Mouse (Mus musculus) thymus, postnatal 14 days (tissue): ENCODE measurements around the gene F12.
A peak's percentile ranks its signal among the peaks of the same experiment; 100 is the strongest.
"Not testable (repeated sequence)": the region's sequence is repeated elsewhere in the genome, so short reads cannot be mapped to it uniquely, and the experiment has no call there.

Source experiments
- DNase-seq: peaks from one replicate; pipeline ENCODE4 v3.0.0; 2021

F12 gene

DNA sequence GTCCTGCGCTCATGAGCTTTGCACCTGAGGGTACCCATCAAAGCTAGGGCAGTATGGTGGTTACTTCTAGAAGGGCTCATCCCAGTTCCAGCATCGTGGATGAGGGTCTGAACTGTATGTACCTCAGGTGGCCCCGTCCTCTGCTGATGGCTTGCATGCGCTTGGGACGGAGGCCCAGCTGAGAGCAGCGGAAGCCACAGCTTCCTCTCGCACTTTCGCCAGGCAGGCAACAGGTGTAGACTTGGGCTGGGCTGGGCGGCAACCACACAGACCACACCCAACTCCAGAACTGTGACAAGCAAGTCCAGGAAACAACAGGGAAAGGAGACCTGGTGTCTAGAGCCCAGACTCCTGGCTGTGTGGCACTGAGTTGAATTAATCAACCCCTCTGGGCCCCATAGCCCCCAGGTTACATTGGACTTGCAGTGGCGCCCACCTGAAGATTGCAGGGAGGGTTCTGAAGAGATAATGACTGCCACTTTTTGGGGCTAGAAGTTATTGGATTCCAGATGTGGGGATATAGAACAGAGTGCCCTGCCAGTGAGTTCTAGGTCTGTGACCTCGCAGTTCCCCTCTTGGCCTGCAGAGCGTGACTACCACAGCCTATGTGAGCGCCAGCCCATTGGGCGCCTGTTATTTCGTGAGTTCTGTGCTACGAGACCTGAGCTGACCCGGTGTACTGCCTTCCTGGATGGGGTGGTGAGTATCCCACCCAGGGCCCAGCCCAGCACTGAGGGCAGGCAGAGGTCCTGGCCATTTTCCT, 23.3 kb upstream of the F12 start:
- peak; percentile 82 for DNase-seq

DNA sequence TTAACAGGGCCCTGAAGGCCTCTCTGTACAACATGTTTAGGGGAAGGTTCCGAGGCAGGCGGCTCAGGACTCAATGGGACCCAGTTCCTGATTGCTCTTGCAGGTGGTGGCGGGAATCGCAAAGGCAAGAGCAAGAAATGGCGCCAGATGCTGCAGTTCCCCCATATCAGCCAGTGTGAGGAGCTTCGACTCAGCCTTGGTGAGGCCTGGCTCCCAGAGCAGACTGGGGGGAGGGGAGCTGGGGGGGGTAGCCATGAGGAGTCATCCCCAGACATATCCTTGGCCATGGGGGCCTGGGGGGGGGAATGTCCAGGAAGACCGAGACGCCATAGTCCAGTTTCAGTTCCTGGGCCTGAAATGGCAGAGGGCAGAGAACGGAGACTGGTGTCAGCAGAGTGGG, 22.6 kb upstream of the F12 start:
- DNase-seq, result peak; percentile 63

DNA sequence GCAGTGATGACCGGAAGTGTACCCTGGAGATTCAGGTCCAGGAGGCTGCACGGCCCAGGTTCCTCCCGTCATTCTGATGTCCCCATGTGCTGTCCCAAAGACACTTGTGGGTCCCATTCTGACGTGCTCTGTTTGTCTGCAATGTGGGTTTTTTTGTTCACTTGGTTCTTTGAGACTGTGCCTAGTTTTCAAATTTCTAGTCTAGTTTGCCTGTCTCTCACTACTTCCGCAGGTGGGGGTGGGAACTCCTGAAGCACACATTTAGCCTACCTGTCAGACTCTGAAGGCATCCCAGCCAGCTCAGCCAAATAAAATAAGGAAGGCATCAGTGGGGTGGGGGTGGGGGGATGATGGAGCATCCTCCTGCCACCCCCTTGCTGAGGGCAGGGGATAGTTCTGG, 21.5 kb upstream of the F12 start:
- DNase-seq, result no peak

DNA sequence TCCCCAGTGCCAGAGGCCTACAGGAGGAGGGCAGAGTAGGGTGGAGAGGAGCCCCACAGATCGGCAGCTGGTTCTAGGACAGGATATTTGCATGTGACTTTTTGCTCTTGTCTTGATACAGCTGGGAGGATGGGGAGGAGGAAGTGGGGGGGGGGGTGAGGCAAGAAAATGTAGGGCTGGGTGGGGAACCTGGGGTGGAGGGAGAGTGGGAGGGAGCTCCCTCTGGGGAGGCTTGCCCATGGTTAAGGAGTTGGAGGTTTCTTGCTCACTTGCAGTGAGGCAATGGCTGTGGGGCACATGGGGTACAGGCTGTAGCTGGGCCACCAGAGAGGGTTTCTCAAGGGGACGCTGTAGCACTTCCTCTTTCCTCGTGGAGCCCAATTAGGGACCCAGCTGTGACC, 20.9 kb upstream of the F12 start:
- DNase-seq, result peak; percentile 81

DNA sequence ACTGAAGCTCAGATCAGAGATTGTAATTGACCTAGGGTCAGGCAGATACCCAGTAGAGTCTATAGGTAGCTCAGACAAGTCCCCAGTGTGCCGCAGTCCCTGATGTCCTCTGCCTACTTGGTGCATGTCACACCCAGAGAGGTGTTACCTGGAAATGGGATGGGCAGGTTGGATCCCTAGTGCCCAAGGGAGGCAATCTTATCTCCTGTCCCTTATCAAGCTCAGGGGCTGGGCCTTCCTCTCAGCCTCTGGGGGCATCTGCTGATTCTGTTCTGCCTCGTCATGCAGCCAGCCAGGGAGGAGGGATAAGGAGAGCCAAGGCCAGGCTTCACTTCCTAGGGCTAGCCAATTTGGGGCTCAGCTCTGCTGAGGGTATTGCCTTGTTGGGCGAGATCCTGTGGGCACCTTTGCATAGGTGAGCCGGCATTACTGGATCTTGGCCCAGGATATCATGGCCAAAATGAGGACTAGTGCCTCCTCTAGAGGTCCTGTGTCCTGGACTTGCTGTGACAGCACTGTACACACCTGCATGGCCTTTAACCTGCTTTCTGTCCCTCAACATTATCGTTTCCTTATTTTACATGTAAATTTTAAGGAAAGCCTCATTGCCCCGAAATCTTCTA, 20.0 kb upstream of the F12 start:
- DNase-seq, result peak; percentile 38

DNA sequence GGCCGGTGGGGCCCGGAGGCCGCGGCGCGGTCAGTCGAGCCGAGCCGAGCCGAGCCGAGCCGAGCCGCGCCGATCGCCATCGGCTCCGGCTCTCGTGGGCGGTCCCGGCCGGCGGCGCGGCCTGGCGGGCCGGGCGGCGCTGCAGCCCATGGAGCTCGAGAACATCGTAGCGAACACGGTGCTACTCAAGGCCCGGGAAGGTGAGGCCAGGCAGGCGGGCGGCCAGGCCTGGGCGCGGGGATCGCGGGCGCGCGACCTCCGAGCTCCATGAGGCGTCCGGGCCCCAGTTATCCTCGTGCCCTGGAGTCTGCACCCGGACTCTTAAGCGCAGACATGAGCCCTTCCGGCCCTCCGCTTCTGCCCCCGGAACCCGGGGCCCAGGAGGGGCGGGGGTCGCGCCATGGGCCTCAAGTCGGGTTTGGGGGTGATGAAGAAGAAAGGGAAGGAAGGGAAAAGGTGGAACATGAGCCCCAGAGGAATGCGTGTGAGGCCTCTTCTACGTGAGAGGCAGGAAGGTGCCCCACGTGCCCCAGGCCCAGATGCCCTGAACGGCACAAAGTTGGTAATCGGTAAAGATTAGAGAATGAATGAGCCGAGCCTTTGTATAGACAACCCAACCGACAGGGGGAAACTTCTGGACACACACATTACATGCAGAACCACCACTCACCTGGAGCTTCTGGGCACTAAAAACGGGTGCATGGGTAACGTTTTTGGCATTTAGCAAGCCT, 18.9 kb upstream of the F12 start:
- peak; percentile 69 for DNase-seq

DNA sequence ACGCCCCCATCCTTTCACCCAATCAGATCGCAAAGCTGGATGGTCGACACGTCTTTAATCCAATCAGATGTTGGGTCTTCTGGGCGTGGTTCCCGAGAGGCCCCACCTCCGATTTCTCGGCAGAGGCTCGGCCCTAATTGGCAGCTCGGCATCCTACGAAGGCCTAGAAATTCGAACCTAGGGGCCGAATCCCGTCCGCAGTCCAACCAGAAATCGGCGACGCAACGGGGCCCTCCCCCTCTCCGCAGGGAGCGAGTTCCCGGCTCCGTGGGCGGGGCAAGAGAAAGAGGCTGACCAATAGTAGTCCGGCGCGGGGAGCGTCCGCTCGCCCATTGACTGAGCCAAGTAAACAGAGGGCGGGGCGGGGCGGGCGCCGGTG, 18.3 kb upstream of the F12 start, which contains the start of gene Grk6:
Grk6 (plus strand) TSS at position 136 of the 379 bp plus-strand sequence.
- peak; percentile 99 for DNase-seq

DNA sequence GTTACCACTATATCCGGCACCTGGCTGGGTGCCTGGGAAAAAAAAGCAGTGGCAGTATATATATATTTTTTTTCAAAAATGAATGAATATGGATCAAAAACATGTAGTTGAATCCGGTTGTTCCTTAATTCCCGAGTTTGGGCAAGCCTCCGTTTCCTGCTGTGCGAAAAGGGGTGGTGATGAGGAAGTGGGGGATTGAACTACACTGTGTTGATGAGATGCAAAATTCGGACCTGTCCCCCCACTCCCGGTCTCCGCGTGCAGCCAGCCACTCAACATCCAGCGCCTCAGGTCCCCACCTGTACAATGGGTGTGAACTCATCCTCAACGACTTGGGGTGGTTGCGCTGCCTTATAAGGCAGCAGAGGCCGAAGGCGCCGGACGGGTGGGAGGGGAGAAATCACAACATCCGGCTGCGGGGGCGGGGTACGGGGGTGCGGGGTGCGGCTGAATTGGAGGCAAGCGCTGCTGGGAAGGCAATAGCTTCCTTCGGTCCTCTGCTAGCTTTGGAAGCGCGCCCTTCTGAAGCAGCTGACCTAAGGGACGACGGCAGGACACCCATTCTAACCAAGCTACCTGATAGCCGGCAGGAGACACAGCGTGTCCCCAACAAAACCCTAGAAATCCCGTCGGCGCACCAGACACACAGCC, 17.8 kb upstream of the F12 start:
- DNase-seq, result peak; percentile 91

DNA sequence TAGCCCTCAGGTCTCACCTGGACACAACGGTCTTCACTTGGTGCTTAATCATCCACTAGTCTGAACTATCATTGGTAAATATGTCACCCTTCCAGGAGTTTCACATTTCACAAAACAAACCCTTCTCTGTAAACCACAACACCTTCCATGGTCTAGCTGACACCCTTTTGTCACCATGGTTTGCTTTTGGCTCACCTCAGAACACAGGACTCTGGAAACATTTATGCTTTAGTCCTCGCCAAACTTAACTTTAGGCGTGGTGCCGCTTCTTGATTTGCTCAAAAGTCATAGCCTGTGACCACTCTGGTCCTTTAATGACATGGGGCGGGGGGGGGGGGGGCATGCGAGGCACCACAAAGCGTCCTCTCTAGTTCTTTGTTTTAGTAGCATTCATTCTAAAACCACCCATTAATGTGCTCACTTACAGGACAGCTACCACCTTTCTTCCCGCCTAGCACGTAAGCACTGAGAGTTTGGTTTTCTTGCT, 17.2 kb upstream of the F12 start:
- DNase-seq, result no peak

DNA sequence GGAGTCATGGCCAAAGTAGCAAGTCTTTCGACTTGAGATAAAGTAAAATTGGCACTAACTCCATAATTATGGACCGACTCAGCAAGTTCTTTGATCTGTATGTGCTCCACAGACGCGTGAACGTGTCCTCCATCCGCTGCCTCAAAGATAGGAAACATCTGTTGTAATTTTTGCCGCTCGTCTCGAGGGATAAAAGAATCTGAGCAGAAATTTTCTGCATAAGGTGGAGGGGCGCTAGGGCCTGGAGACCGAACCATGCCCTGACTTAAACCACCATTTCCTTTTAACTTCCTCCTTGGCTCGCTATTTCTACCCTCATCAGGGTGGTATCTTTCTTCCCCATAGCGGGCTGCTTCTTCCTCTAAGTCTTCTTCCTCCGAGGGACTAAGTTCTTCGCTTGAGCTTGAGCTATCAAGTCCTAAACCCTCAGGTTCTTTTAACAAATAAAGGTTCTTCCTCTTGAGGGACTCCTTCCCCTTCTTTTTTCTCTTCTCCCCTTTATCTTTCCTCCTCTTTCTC, 10.6 kb upstream of the F12 start:
- DNase-seq, result not testable (repeated sequence)

DNA sequence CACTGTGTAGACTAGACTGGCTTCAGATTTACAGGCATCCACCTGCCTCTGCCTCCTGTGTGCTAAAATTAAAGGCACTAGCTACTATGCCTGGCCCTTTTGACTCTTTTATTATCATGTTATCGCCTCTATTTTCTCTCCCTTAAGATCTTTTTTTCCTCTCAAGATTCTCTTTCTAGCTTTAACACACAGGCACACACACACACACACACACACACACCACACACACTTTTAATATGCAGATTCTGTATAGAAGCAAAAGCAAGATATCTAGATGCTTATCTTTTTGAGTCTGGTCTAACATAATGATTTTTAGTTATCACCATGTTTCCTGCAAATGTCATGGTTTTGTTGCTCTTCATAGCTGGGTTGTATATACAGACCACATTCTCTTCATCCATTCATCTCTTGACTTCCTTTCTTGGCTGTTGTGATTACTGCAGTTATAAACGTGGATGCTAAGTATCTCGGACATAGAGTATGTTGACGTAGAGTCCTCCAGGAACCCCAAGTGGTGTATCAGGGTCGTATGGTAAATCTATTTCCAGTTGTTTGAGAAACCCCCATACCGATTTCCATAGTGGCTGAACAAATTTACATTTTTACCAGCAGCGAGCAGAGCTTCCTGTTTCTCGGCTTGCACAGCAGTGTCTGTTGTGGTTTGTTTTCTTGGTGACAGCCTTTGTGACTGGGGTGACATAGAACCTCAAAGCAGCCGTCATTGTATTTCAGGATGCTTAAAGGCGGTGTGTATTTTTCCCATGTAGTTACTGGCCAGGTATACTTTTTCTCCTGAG, 5.5 kb upstream of the F12 start:
- DNase-seq, result peak; percentile 71

DNA sequence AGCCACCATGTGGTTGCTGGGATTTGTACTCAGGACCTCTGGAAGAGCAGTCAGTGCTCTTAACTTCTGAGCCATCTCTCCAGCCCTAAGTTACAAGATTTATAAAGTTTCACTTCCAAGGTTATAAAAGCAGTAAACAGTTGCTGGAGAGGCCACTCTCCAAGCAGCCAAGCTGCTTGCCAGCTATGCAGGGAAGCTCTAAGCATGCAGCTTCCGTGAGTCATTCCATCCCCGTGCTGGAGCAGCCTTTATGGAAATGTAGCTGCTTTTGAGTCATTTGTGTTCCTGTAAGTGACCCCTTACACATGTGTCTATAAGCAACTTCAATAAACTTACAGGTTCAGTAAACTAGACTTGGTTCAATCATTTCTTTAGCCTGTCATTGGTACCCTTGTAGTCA, 4.0 kb upstream of the F12 start:
- DNase-seq, result no peak

DNA sequence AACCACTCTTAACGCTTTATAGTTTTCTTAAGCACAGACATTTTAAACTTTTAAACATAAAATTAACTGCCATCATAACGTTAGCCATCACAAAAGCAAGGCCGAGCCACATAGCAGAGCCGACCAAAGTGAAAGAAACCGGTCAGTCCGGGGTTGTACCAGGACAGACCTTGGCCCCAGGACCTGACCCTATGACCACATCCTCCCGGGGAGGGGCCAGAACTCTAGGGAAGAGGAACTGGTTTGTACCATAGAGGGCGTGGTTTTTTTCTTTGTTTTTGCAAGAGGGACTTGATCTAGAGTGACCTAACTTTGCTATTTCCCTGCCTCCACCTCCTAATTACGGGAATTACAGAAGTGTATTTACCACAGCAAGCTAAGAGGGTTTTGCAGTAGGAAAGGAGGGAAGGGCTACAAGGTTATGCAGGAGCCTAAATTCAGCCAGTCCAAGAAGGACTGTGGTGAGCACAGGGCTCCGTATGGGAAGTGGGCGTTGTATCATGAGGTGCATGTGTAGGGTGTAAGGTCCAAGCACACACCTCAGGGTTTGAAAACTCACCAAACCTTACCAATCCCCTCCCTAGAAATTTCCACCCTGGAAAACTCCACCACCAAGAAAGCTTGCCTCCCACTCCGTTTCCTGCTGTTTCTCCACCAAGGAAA, 2.8 kb upstream of the F12 start:
- DNase-seq, result no peak

DNA sequence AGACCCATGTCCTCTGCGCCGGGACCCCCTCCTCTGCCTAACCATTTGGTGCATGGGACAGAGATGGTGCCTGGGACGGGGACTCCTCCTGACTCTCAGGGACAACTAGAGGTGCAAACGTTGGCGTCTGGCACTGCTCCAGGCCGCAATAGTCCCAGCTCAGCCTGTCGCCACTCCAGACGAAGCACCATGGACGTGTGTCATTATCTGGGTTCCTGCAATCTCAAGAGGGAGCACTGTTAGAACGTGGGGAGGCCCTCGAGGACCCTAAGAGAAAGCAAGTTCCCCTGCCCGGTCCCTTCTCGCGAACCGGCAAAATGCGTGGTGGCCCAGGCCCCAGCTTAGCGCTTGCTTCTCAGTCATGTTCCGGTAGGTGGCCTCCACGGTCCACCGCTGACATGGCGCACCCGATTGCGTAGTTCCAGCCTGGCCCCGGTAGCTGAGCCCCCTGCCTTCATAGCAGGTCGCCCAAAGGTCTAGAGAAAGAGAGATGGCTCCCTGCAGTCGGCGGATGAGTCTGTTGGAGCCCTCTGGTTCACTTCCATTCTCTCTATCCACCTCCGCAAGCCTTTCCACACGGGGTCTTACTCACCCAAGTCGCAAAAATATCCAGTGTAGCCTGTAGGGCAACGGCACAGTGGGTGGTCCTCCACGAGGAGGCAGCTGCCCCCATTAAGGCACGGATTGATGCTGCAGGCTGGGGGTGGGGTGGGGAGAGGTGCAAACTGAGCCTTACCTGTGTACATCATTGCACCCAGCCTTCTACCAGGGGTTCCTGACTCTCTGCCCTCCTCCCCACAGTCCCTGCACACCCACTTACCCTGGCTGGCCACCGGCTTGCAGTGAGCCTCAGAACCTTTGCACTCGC, 5.4 kb downstream of the F12 start:
- DNase-seq, result peak; percentile 90

DNA sequence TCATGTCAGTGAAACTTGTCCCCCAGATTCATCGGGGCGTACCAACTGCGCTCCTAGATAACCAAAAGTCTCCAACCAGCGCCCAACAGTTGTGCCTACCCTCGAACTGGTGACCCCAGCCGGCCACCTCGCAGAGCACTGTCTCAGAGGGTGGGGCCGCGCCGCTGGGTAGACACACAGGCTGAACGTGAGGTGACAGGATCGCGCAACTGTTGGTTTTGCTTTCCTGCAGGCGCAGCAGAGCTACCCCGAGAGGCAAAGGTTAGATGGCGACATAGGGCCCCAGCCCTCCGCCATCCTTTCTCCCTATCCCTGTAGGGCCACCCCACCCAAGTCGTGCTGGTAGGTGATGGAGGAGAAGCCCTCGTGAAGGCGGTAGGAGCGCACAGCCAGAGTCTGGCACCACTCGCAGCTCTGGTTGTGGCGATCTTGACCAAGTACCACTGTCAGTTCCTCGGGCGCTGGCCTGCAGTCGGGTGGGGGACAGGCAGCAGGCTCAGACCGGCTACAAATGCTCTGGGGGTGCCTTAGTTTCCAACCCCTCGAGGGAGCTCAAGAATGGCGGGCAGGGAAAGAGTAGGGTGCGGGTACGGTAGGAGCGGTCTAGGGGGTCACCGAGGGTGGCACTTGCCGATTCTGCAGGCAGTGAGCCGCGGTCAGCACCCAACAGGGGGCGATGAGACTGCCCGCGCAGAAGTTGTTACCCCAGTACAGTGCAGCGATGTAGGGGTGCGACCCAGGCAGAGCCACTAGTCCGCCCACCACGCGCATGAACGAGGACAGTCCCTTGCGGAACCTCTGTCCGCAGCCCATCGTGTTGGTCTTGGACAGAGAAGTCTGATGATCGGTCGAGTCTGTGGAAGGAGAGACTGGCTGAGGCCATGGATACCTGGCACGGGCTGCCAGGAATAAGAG, 6.3 kb downstream of the F12 start:
- DNase-seq, result peak; percentile 45

DNA sequence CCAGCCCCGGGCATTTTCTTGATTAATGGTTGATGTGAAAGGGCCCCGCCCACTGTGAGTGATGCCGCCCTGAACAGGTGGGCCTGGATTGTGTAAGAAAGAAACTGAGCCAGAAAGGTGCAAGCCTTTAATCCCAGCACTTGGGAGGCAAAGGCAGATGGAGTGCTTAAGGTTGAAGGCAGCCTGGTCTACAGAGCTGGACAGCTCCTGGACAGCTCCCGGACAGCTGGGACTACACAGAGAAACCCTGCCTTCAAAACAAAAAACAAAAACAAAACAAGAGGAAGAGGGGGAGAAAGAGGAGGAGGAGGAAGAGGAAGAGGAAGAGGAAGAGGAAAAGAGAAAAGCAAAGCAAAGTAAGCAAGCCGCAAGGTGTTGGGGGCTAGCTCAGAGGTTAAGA, 7.5 kb downstream of the F12 start:
- DNase-seq, result no peak

DNA sequence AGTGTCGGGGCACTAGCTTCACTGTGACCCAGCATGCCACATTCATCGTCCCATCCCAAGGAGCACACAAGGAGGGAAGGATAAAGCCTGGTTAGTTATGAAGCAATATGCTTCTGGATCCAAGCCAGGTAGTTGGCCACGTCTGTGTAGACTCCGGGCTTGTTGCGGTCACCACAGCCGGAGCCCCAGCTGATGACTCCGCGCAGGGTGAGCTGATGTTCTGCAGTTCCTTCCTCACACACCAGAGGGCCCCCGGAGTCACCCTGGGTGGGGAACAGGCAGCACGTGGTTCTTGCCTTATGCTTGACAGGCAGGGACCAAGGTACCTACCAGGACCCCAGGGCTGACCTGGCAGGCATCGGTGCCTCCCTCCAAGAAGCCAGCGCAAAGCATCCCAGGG, 8.6 kb downstream of the F12 start:
- DNase-seq, result peak; percentile 93

DNA sequence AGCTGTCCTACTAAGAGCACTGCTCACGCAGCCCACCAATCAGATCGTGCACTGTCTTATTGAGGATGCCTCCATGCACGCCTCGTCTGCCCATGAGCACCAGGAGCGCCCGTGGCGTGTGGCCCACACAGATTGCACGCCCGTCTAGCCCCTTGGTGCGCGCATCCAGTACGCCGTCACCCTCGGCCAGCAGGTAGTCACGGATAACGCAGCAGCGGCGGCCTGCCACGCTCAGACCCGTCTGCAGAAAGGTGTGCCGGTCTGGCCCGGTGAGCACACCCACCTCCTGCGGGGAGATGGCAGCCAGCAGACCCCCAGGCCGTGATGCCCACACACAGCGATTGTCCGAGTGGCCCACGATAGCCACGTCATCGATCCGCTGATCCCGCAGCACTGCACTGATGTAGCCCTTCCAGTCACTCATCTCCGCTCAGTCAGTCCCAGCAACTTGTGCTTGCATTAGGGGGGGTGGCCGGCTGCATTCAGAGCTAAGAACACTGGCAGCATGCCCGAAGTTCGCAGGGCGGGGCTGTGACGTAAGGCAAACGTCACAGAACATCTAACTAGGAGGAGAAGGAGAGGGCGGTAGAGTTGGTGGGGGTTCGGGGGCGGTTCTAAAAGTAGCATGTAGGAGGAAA, 11.7 kb downstream of the F12 start, which contains the start of gene Pfn3:
Pfn3 (minus strand) TSS at position 490 of the 638 bp plus-strand sequence.
- DNase-seq, result no peak

DNA sequence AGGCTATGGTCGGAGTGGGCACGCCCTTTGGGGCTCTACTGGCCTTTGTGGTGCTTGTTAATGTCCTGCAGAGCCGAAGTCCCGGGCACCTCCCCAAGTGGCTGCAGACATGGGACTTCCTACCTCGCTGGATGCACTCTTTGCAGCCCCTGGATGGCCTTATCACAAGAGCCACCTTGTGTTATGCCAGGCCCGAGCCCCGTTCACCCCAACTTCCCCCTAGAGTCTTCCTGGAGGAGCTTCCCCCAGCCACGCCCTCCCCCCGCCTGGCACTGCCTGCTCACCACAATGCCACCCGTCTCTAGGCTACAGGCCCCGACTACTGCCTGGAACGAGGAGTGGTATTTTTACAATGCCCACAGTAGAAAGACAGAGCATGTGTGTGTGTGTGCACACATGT, 13.3 kb downstream of the F12 start:
- DNase-seq, result peak; percentile 35
